Mouse (Mus musculus) heart, embryonic 11.5 days (tissue): ENCODE data around the gene Cyb5r4. TPM values are rescaled to one million over a fixed set of nuclear protein-coding genes. Genes with fewer than 3 reads are reported as not detected.

ENCODE experiments used
- ATAC-seq: fragments of 200-750 bp; cut with Nextera tagmentation; replicated peaks from 2 replicates; pipeline ENCODE4 v1.8.0; 2017; ENCODE audit warnings: moderate library complexity; ENCODE audit not compliant: insufficient number of reproducible peaks, low FRiP score, low TSS enrichment
- H3K27ac ChIP-seq: fragments of 300-500 bp; sonication (generic); 2 replicates; pipeline ENCODE4 v1.5.1; 2014; ENCODE audit warnings: mild to moderate bottlenecking, low read depth, low read length
- H3K27me3 ChIP-seq: fragments of 300-500 bp; sonication (generic); 2 replicates; pipeline ENCODE4 v1.6.1; 2014; ENCODE audit warnings: mild to moderate bottlenecking, low read length, mixed read lengths; ENCODE audit not compliant: control insufficient read depth, insufficient read depth
- H3K36me3 ChIP-seq: fragments of 300-500 bp; sonication (generic); 2 replicates; pipeline ENCODE4 v1.6.1; 2014; ENCODE audit warnings: mild to moderate bottlenecking, low read length, moderate library complexity, mixed read lengths; ENCODE audit not compliant: control insufficient read depth, insufficient read depth
- H3K4me1 ChIP-seq: fragments of 300-500 bp; sonication (generic); 2 replicates; pipeline ENCODE4 v1.6.1; 2014; ENCODE audit warnings: low read length; ENCODE audit not compliant: control insufficient read depth, insufficient read depth
- H3K4me2 ChIP-seq: fragments of 300-500 bp; sonication (generic); 2 replicates; pipeline ENCODE4 v1.6.1; 2014; ENCODE audit warnings: mild to moderate bottlenecking, moderate library complexity
- H3K4me3 ChIP-seq: fragments of 300-500 bp; sonication (generic); 2 replicates; pipeline ENCODE4 v1.5.1; 2014; ENCODE audit warnings: low read depth, low read length
- H3K9ac ChIP-seq: fragments of 300-500 bp; sonication (generic); 2 replicates; pipeline ENCODE4 v1.6.1; 2014; ENCODE audit warnings: mild to moderate bottlenecking, low read depth, low read length, moderate library complexity
- H3K9me3 ChIP-seq: fragments of 300-500 bp; sonication (generic); replicated peaks from 2 replicates; pipeline ENCODE4 v1.6.1; 2016; ENCODE audit warnings: low read length; ENCODE audit not compliant: control insufficient read depth
- WGBS: fragments of 180-500 bp; shearing (Covaris S2); extraction: QIAGEN DNeasy Blood & Tissue Kit; methylation state at CpG from one replicate; pipeline ENCODE4 v1.1.7; 2014; ENCODE audit not compliant: insufficient replicate concordance; 5-methylcytosine and 5-hydroxymethylcytosine counted together
- polyA plus RNA-seq: library from polyadenylated mRNA; unstranded; fragments of >200 nt; fragmentation: Nextera tagmentation; extraction: Ambion mirVana; gene quantifications from 2 replicates; pipeline ENCODE4 v1.2.1, GENCODE M21; 2014

Cyb5r4 gene
- polyA plus RNA-seq, 1 experiment from 2014 or later: 52.0 TPM

- WGBS: 59% methylated on average over 6 of the region's 6 CpGs
- no peaks in the 10 kb centered on the region for H3K36me3 ChIP-seq
- no peaks in the 10 kb centered on the region for H3K27me3 ChIP-seq
- no peak overlapping the region for H3K27ac ChIP-seq
- H3K4me1 ChIP-seq: no peaks in the 10 kb centered on the region
- H3K4me2 ChIP-seq: no peak overlapping the region
- ATAC-seq: no peak
- no peak overlapping the region for H3K4me3 ChIP-seq
- no peaks in the 10 kb centered on the region for H3K9me3 ChIP-seq
- H3K9ac ChIP-seq: no peak overlapping the region
These were observed 13.3 kb upstream of the Cyb5r4 start for GRCm38 (mm10) chr9:87008507-87008906.

- H3K4me1 ChIP-seq: no peaks in the 10 kb centered on the region
- H3K36me3 ChIP-seq: no peaks in the 10 kb centered on the region
- no peak overlapping the region for H3K9ac ChIP-seq
- H3K27me3 ChIP-seq: peaks cover under 1% of the 10 kb centered on the region; the same call in 1 of the 2 replicates
- 94% methylated on average over 1 of the region's 1 CpGs for WGBS
- H3K4me2 ChIP-seq: no peak overlapping the region
- H3K27ac ChIP-seq: no peak overlapping the region
- H3K9me3 ChIP-seq: no peaks in the 10 kb centered on the region
- no peak overlapping the region for H3K4me3 ChIP-seq
- no peak for ATAC-seq
These were observed 12.9 kb upstream of the Cyb5r4 start for GRCm38 (mm10) chr9:87008919-87009318.

GRCm38 (mm10) chr9:87015288-87015937, 6.4 kb upstream of the Cyb5r4 start, which contains the start of gene Ripply2:
Gene Ripply2 (plus strand): TSS chr9:87015537.
- WGBS: under 1% methylated on average over 71 of the region's 71 CpGs
- no peaks in the 10 kb centered on the region for H3K9me3 ChIP-seq
- H3K27me3 ChIP-seq: peaks cover 35% of the 10 kb centered on the region
- peak within 1 kb of the TSS; percentile 54; the same call in 1 of the 2 replicates for H3K9ac ChIP-seq
- no peaks in the 10 kb centered on the region for H3K36me3 ChIP-seq
- H3K4me3 ChIP-seq: peak within 1 kb of the TSS; percentile 56
- H3K4me2 ChIP-seq: peak within 1 kb of the TSS; percentile 94
- no peak within 1 kb of the TSS for H3K27ac ChIP-seq
- no peaks in the 10 kb centered on the region for H3K4me1 ChIP-seq
- ATAC-seq: 0 out of 2 replicates have a peak, but pooled peaks have one; percentile 42

GRCm38 (mm10) chr9:87015938-87016294, 5.9 kb upstream of the Cyb5r4 start:
- under 1% methylated on average over 10 of the region's 10 CpGs for WGBS
- no peak overlapping the region for H3K9ac ChIP-seq
- ATAC-seq: peak; percentile 57; the same call in 1 of the 2 replicates

GRCm38 (mm10) chr9:87025764-87026163, 4.0 kb downstream of the Cyb5r4 start:
- Histone ChIP-seq H3K4me3 (no peak overlapping the region), H3K9me3 (no peaks in the 10 kb centered on the region), H3K4me1 (no peaks in the 10 kb centered on the region), H3K36me3 (no peaks in the 10 kb centered on the region), H3K27ac (no peak overlapping the region), H3K27me3 (no peaks in the 10 kb centered on the region), H3K4me2 (no peak overlapping the region), H3K9ac (no peak overlapping the region)
- 54% methylated on average over 6 of the region's 6 CpGs for WGBS
- ATAC-seq: no peak

More at GRCm38 (mm10) chr9:87015938-87016294, 5.9 kb upstream of the Cyb5r4 start:
- H3K36me3 ChIP-seq: no peaks in the 10 kb centered on the region
- no peaks in the 10 kb centered on the region for H3K4me1 ChIP-seq
- H3K9me3 ChIP-seq: no peaks in the 10 kb centered on the region
- peak overlapping the region; percentile 56 for H3K4me3 ChIP-seq
- peak overlapping the region; percentile 94 for H3K4me2 ChIP-seq
- H3K27ac ChIP-seq: no peak overlapping the region
- peaks cover 35% of the 10 kb centered on the region for H3K27me3 ChIP-seq

- H3K4me1 ChIP-seq: no peaks in the 10 kb centered on the region
- no peak overlapping the region for H3K4me3 ChIP-seq
- no peak for ATAC-seq
- H3K27me3 ChIP-seq: no peaks in the 10 kb centered on the region
- 43% methylated on average over 8 of the region's 8 CpGs for WGBS
- H3K36me3 ChIP-seq: no peaks in the 10 kb centered on the region
- no peak overlapping the region for H3K27ac ChIP-seq
- H3K4me2 ChIP-seq: no peak overlapping the region
- no peak overlapping the region for H3K9ac ChIP-seq
- H3K9me3 ChIP-seq: no peaks in the 10 kb centered on the region
These were observed 5.7 kb downstream of the Cyb5r4 start for GRCm38 (mm10) chr9:87027423-87028084.

- no peak overlapping the region for H3K4me3 ChIP-seq
- H3K4me1 ChIP-seq: no peaks in the 10 kb centered on the region
- no peak for ATAC-seq
- H3K27ac ChIP-seq: no peak overlapping the region
- 91% methylated on average over 4 of the region's 4 CpGs for WGBS
- no peaks in the 10 kb centered on the region for H3K36me3 ChIP-seq
- no peak overlapping the region for H3K4me2 ChIP-seq
- H3K9ac ChIP-seq: no peak overlapping the region
- H3K27me3 ChIP-seq: no peaks in the 10 kb centered on the region
- no peaks in the 10 kb centered on the region for H3K9me3 ChIP-seq
These were observed 10.4 kb downstream of the Cyb5r4 start for GRCm38 (mm10) chr9:87032196-87032595.

- Histone ChIP-seq H3K27ac (no peak overlapping the region), H3K4me1 (no peaks in the 10 kb centered on the region), H3K36me3 (no peaks in the 10 kb centered on the region), H3K4me2 (no peak overlapping the region), H3K4me3 (no peak overlapping the region), H3K9me3 (no peaks in the 10 kb centered on the region), H3K27me3 (no peaks in the 10 kb centered on the region), H3K9ac (no peak overlapping the region)
- no peak for ATAC-seq
- WGBS: 63% methylated on average over 2 of the region's 2 CpGs
These were observed 13.2 kb downstream of the Cyb5r4 start for GRCm38 (mm10) chr9:87034831-87035580.
